Mouse (Mus musculus): Measurements from ENCODE around the gene Lhx3. TPM values are rescaled to one million over a fixed set of nuclear protein-coding genes. Genes with fewer than 3 reads are reported as not detected.

Lhx3 gene
- polyA plus RNA-seq (2015; fragmentation: Nextera tagmentation; extraction: Ambion mirVana): 6.9 and 8.5 TPM in 2 replicates

GRCm38 (mm10) chr2:26208126-26208789 lies at the start of gene Lhx3:
Gene Lhx3, minus strand, starts transcription at chr2:26208289.
- no peak within 1 kb of the TSS for H3K9ac ChIP-seq (replicated peaks)
- peaks cover 67% of the 10 kb centered on the region for H3K27me3 ChIP-seq (replicated peaks)
- no peaks in the 10 kb centered on the region for H3K9me3 ChIP-seq (replicated peaks)
- H3K4me2 ChIP-seq: no peak within 1 kb of the TSS
- H3K36me3 ChIP-seq: peaks cover 34% of the 10 kb centered on the region
- WGBS: 9% methylated on average over 19 of the region's 19 CpGs
- H3K4me3 ChIP-seq (replicated peaks): peak within 1 kb of the TSS; percentile 3; the same call in 1 of the 2 replicates
- peaks cover 23% of the 10 kb centered on the region for H3K4me1 ChIP-seq
- ATAC-seq (ENCODE audit: low FRiP score): peak; percentile 53; the same call in 1 of the 2 replicates
- H3K27ac ChIP-seq (replicated peaks): no peak within 1 kb of the TSS

- Histone ChIP-seq H3K4me2 (no peak overlapping the region), H3K27me3 (replicated peaks) (no peaks in the 10 kb centered on the region; the same call in 1 of the 2 replicates), H3K9ac (replicated peaks) (no peak overlapping the region), H3K9me3 (replicated peaks) (no peaks in the 10 kb centered on the region), H3K36me3 (no peaks in the 10 kb centered on the region), H3K4me1 (no peaks in the 10 kb centered on the region), H3K4me3 (replicated peaks) (no peak overlapping the region), H3K27ac (replicated peaks) (no peak overlapping the region)
- no peak for ATAC-seq (ENCODE audit: low FRiP score)
- 87% methylated on average over 16 of the region's 16 CpGs for WGBS
Observed at GRCm38 (mm10) chr2:26257315-26258096, 49.4 kb upstream of the Lhx3 start.

- ATAC-seq (ENCODE audit: low FRiP score): no peak
- Histone ChIP-seq H3K36me3 (no peaks in the 10 kb centered on the region), H3K4me1 (no peaks in the 10 kb centered on the region), H3K9ac (replicated peaks) (no peak overlapping the region), H3K9me3 (replicated peaks) (no peaks in the 10 kb centered on the region), H3K27ac (replicated peaks) (no peak overlapping the region), H3K4me2 (no peak overlapping the region), H3K4me3 (replicated peaks) (no peak overlapping the region), H3K27me3 (replicated peaks) (no peaks in the 10 kb centered on the region; the same call in 1 of the 2 replicates)
- WGBS: 56% methylated on average over 4 of the region's 4 CpGs
Observed at GRCm38 (mm10) chr2:26254816-26255215, 46.7 kb upstream of the Lhx3 start.

GRCm38 (mm10) chr2:26252514-26253206 lies 44.6 kb upstream of the Lhx3 start:
- H3K9me3 ChIP-seq (replicated peaks): no peaks in the 10 kb centered on the region
- no peak overlapping the region for H3K4me2 ChIP-seq
- H3K4me1 ChIP-seq: no peaks in the 10 kb centered on the region
- 62% methylated on average over 8 of the region's 8 CpGs for WGBS
- H3K4me3 ChIP-seq (replicated peaks): no peak overlapping the region
- H3K9ac ChIP-seq (replicated peaks): no peak overlapping the region
- H3K27me3 ChIP-seq (replicated peaks): no peaks in the 10 kb centered on the region; the same call in 1 of the 2 replicates
- no peak for ATAC-seq (ENCODE audit: low FRiP score)
- no peaks in the 10 kb centered on the region for H3K36me3 ChIP-seq
- no peak overlapping the region for H3K27ac ChIP-seq (replicated peaks)

GRCm38 (mm10) chr2:26247531-26247930 lies 39.4 kb upstream of the Lhx3 start:
- H3K4me3 ChIP-seq (replicated peaks): no peak overlapping the region
- ATAC-seq (ENCODE audit: low FRiP score): no peak
- no peak overlapping the region for H3K27ac ChIP-seq (replicated peaks)
- no peaks in the 10 kb centered on the region; the same call in 1 of the 2 replicates for H3K27me3 ChIP-seq (replicated peaks)
- H3K36me3 ChIP-seq: no peaks in the 10 kb centered on the region
- no peak overlapping the region for H3K4me2 ChIP-seq
- no peaks in the 10 kb centered on the region for H3K4me1 ChIP-seq
- no peaks in the 10 kb centered on the region for H3K9me3 ChIP-seq (replicated peaks)
- WGBS: 64% methylated on average over 3 of the region's 3 CpGs
- H3K9ac ChIP-seq (replicated peaks): no peak overlapping the region

- Histone ChIP-seq H3K4me1 (peaks cover 24% of the 10 kb centered on the region), H3K27ac (replicated peaks) (no peak overlapping the region), H3K4me3 (replicated peaks) (no peak overlapping the region), H3K9me3 (replicated peaks) (no peaks in the 10 kb centered on the region), H3K27me3 (replicated peaks) (no peaks in the 10 kb centered on the region), H3K36me3 (no peaks in the 10 kb centered on the region), H3K9ac (replicated peaks) (no peak overlapping the region), H3K4me2 (no peak overlapping the region)
- 49% methylated on average over 3 of the region's 3 CpGs for WGBS
- ATAC-seq (ENCODE audit: low FRiP score): no peak
Observed at GRCm38 (mm10) chr2:26240841-26241240, 32.8 kb upstream of the Lhx3 start.

- Histone ChIP-seq H3K9ac (replicated peaks) (no peak overlapping the region), H3K27me3 (replicated peaks) (no peaks in the 10 kb centered on the region), H3K9me3 (replicated peaks) (no peaks in the 10 kb centered on the region), H3K36me3 (no peaks in the 10 kb centered on the region), H3K4me1 (peaks cover 29% of the 10 kb centered on the region), H3K27ac (replicated peaks) (peak overlapping the region; percentile 42; the same call in 1 of the 2 replicates), H3K4me2 (no peak overlapping the region), H3K4me3 (replicated peaks) (no peak overlapping the region)
- ATAC-seq (ENCODE audit: low FRiP score): no peak
- 34% methylated on average over 9 of the region's 9 CpGs for WGBS
Observed at GRCm38 (mm10) chr2:26240330-26240729, 32.2 kb upstream of the Lhx3 start.

GRCm38 (mm10) chr2:26237290-26237782 lies 29.2 kb upstream of the Lhx3 start, which contains the start of gene Qsox2:
Gene Qsox2, minus strand, starts transcription at chr2:26237525.
- Histone ChIP-seq H3K9ac (replicated peaks) (peak within 1 kb of the TSS; percentile 87), H3K4me2 (peak within 1 kb of the TSS; percentile 77), H3K4me1 (peaks cover 36% of the 10 kb centered on the region), H3K27ac (replicated peaks) (peak within 1 kb of the TSS; percentile 89), H3K4me3 (replicated peaks) (peak within 1 kb of the TSS; percentile 96), H3K36me3 (no peaks in the 10 kb centered on the region), H3K9me3 (replicated peaks) (no peaks in the 10 kb centered on the region), H3K27me3 (replicated peaks) (no peaks in the 10 kb centered on the region)
- ATAC-seq (ENCODE audit: low FRiP score): peak; percentile 88
- WGBS: 2% methylated on average over 36 of the region's 36 CpGs

GRCm38 (mm10) chr2:26236681-26237289 lies 28.7 kb upstream of the Lhx3 start:
- H3K4me2 ChIP-seq: peak overlapping the region; percentile 77
- H3K4me1 ChIP-seq: peaks cover 36% of the 10 kb centered on the region
- H3K27ac ChIP-seq (replicated peaks): peak overlapping the region; percentile 89
- peak overlapping the region; percentile 96 for H3K4me3 ChIP-seq (replicated peaks)
- no peaks in the 10 kb centered on the region for H3K27me3 ChIP-seq (replicated peaks)
- no peaks in the 10 kb centered on the region for H3K9me3 ChIP-seq (replicated peaks)
- no peaks in the 10 kb centered on the region for H3K36me3 ChIP-seq
- peak overlapping the region; percentile 87 for H3K9ac ChIP-seq (replicated peaks)
- ATAC-seq (ENCODE audit: low FRiP score): peak; percentile 72
- WGBS: under 1% methylated on average over 46 of the region's 51 CpGs

- H3K4me2 ChIP-seq: no peak overlapping the region
- H3K27me3 ChIP-seq (replicated peaks): no peaks in the 10 kb centered on the region
- peaks cover 23% of the 10 kb centered on the region for H3K4me1 ChIP-seq
- no peak overlapping the region for H3K9ac ChIP-seq (replicated peaks)
- H3K9me3 ChIP-seq (replicated peaks): no peaks in the 10 kb centered on the region
- ATAC-seq (ENCODE audit: low FRiP score): no peak
- no peaks in the 10 kb centered on the region for H3K36me3 ChIP-seq
- H3K4me3 ChIP-seq (replicated peaks): no peak overlapping the region
- H3K27ac ChIP-seq (replicated peaks): no peak overlapping the region
- 85% methylated on average over 2 of the region's 2 CpGs for WGBS
Observed at GRCm38 (mm10) chr2:26234771-26235170, 26.7 kb upstream of the Lhx3 start.

- WGBS: 85% methylated on average over 5 of the region's 5 CpGs
- Histone ChIP-seq H3K4me1 (peaks cover 21% of the 10 kb centered on the region), H3K9me3 (replicated peaks) (no peaks in the 10 kb centered on the region), H3K27me3 (replicated peaks) (no peaks in the 10 kb centered on the region), H3K4me2 (no peak overlapping the region), H3K4me3 (replicated peaks) (no peak overlapping the region), H3K27ac (replicated peaks) (no peak overlapping the region), H3K36me3 (no peaks in the 10 kb centered on the region), H3K9ac (replicated peaks) (no peak overlapping the region)
- no peak for ATAC-seq (ENCODE audit: low FRiP score)
Observed at GRCm38 (mm10) chr2:26234253-26234652, 26.2 kb upstream of the Lhx3 start.
